Mouse (Mus musculus): Measurements from ENCODE around the gene Ctnnbip1. TPM values are rescaled to one million over a fixed set of nuclear protein-coding genes. Genes with fewer than 3 reads are reported as not detected.
A peak's percentile ranks its signal among the peaks of the same experiment; 100 is the strongest.

Ctnnbip1 gene
- polyA plus RNA-seq, 1 experiment from 2014 or later, result 95.3 TPM

- H3K27ac ChIP-seq (replicated peaks; ENCODE audit: low read depth, low read length), result peak overlapping the region; percentile 69
- ATAC-seq (ENCODE audit: low FRiP score, low TSS enrichment) (no peak), DNase-seq (peak; percentile 46)
- H3K36me3 ChIP-seq (ENCODE audit: control insufficient read depth, insufficient read depth, low read length), result no peaks in the 10 kb centered on the region
- 6% methylated on average over 4 of the region's 4 CpGs for WGBS
- H3K9ac ChIP-seq (replicated peaks; ENCODE audit: low read length), result peak overlapping the region; percentile 1; the same call in 1 of the 2 replicates
- H3K27me3 ChIP-seq (ENCODE audit: control insufficient read depth, insufficient read depth, low read length), result no peaks in the 10 kb centered on the region
- H3K9me3 ChIP-seq (ENCODE audit: control insufficient read depth, low read length), result no peaks in the 10 kb centered on the region
- no peak overlapping the region for H3K4me3 ChIP-seq (replicated peaks; ENCODE audit: low read depth, low read length)
- peaks cover 20% of the 10 kb centered on the region for H3K4me1 ChIP-seq (ENCODE audit: control insufficient read depth, insufficient read depth, low read length)
- no peak overlapping the region for H3K4me2 ChIP-seq (ENCODE audit: low read length)
These were observed 59.0 kb downstream of the Ctnnbip1 start for GRCm38 (mm10) chr4:149576993-149577548.

GRCm38 (mm10) chr4:149578085-149578681 lies 60.1 kb downstream of the Ctnnbip1 start:
- Histone ChIP-seq H3K4me2 (ENCODE audit: low read length) (no peak overlapping the region), H3K27ac (replicated peaks; ENCODE audit: low read depth, low read length) (0 out of 2 replicates have a peak overlapping the region, but pooled peaks have one; percentile 15), H3K9me3 (ENCODE audit: control insufficient read depth, low read length) (no peaks in the 10 kb centered on the region), H3K4me3 (replicated peaks; ENCODE audit: low read depth, low read length) (no peak overlapping the region), H3K9ac (replicated peaks; ENCODE audit: low read length) (no peak overlapping the region), H3K27me3 (ENCODE audit: control insufficient read depth, insufficient read depth, low read length) (no peaks in the 10 kb centered on the region), H3K4me1 (ENCODE audit: control insufficient read depth, insufficient read depth, low read length) (peaks cover 20% of the 10 kb centered on the region), H3K36me3 (ENCODE audit: control insufficient read depth, insufficient read depth, low read length) (no peaks in the 10 kb centered on the region)
- no peak for ATAC-seq (ENCODE audit: low FRiP score, low TSS enrichment)
- WGBS, result 69% methylated on average over 13 of the region's 13 CpGs
- peak; percentile 21 for DNase-seq

- H3K27ac ChIP-seq (replicated peaks; ENCODE audit: low read depth, low read length), result 0 out of 2 replicates have a peak overlapping the region, but pooled peaks have one; percentile 15
- no peak for ATAC-seq (ENCODE audit: low FRiP score, low TSS enrichment)
These were observed 60.8 kb downstream of the Ctnnbip1 start for GRCm38 (mm10) chr4:149578831-149579230.

GRCm38 (mm10) chr4:149585236-149585635 lies 67.2 kb downstream of the Ctnnbip1 start:
- no peak overlapping the region for H3K9ac ChIP-seq (replicated peaks; ENCODE audit: low read length)
- no peaks in the 10 kb centered on the region for H3K9me3 ChIP-seq (ENCODE audit: control insufficient read depth, low read length)
- WGBS, result 89% methylated on average over 8 of the region's 8 CpGs
- peak overlapping the region; percentile 99 for H3K4me2 ChIP-seq (ENCODE audit: low read length)
- 0 out of 2 replicates have a peak, but pooled peaks cover 8% of the 10 kb centered on the region for H3K27me3 ChIP-seq (ENCODE audit: control insufficient read depth, insufficient read depth, low read length)
- H3K4me3 ChIP-seq (replicated peaks; ENCODE audit: low read depth, low read length), result 0 out of 2 replicates have a peak overlapping the region, but pooled peaks have one; percentile 82
- ATAC-seq (ENCODE audit: low FRiP score, low TSS enrichment) (no peak), DNase-seq (no peak)
- peaks cover 19% of the 10 kb centered on the region for H3K4me1 ChIP-seq (ENCODE audit: control insufficient read depth, insufficient read depth, low read length)
- no peaks in the 10 kb centered on the region for H3K36me3 ChIP-seq (ENCODE audit: control insufficient read depth, insufficient read depth, low read length)
- no peak overlapping the region for H3K27ac ChIP-seq (replicated peaks; ENCODE audit: low read depth, low read length)

More at GRCm38 (mm10) chr4:149578831-149579230, 60.8 kb downstream of the Ctnnbip1 start:
- Histone ChIP-seq H3K4me2 (ENCODE audit: low read length) (no peak overlapping the region), H3K9me3 (ENCODE audit: control insufficient read depth, low read length) (no peaks in the 10 kb centered on the region), H3K9ac (replicated peaks; ENCODE audit: low read length) (no peak overlapping the region), H3K36me3 (ENCODE audit: control insufficient read depth, insufficient read depth, low read length) (no peaks in the 10 kb centered on the region), H3K27me3 (ENCODE audit: control insufficient read depth, insufficient read depth, low read length) (no peaks in the 10 kb centered on the region), H3K4me1 (ENCODE audit: control insufficient read depth, insufficient read depth, low read length) (peaks cover 20% of the 10 kb centered on the region), H3K4me3 (replicated peaks; ENCODE audit: low read depth, low read length) (no peak overlapping the region)
- peak; percentile 55 for DNase-seq
- 18% methylated on average over 7 of the region's 7 CpGs for WGBS

GRCm38 (mm10) chr4:149586044-149586782 lies 68.2 kb downstream of the Ctnnbip1 start, which contains the start of gene Clstn1:
TSS of gene Clstn1 (plus strand) at chr4:149586468.
- 0 out of 2 replicates have a peak, but pooled peaks cover 8% of the 10 kb centered on the region for H3K27me3 ChIP-seq (ENCODE audit: control insufficient read depth, insufficient read depth, low read length)
- DNase-seq (peak; percentile 94), ATAC-seq (ENCODE audit: low FRiP score, low TSS enrichment) (peak; percentile 85)
- peak within 1 kb of the TSS; percentile 82 for H3K4me3 ChIP-seq (replicated peaks; ENCODE audit: low read depth, low read length)
- peak within 1 kb of the TSS; percentile 91 for H3K9ac ChIP-seq (replicated peaks; ENCODE audit: low read length)
- peak within 1 kb of the TSS; percentile 86 for H3K27ac ChIP-seq (replicated peaks; ENCODE audit: low read depth, low read length)
- H3K4me1 ChIP-seq (ENCODE audit: control insufficient read depth, insufficient read depth, low read length), result peaks cover 19% of the 10 kb centered on the region
- H3K9me3 ChIP-seq (ENCODE audit: control insufficient read depth, low read length), result no peaks in the 10 kb centered on the region
- no peaks in the 10 kb centered on the region for H3K36me3 ChIP-seq (ENCODE audit: control insufficient read depth, insufficient read depth, low read length)
- WGBS, result under 1% methylated on average over 69 of the region's 103 CpGs
- H3K4me2 ChIP-seq (ENCODE audit: low read length), result peak within 1 kb of the TSS; percentile 99

- Histone ChIP-seq H3K36me3 (ENCODE audit: control insufficient read depth, insufficient read depth, low read length) (no peaks in the 10 kb centered on the region), H3K27me3 (ENCODE audit: control insufficient read depth, insufficient read depth, low read length) (0 out of 2 replicates have a peak, but pooled peaks cover 8% of the 10 kb centered on the region), H3K9me3 (ENCODE audit: control insufficient read depth, low read length) (no peaks in the 10 kb centered on the region), H3K4me1 (ENCODE audit: control insufficient read depth, insufficient read depth, low read length) (peaks cover 19% of the 10 kb centered on the region), H3K4me3 (replicated peaks; ENCODE audit: low read depth, low read length) (peak overlapping the region; percentile 82), H3K27ac (replicated peaks; ENCODE audit: low read depth, low read length) (peak overlapping the region; percentile 86), H3K9ac (replicated peaks; ENCODE audit: low read length) (peak overlapping the region; percentile 91), H3K4me2 (ENCODE audit: low read length) (peak overlapping the region; percentile 99)
- WGBS, result under 1% methylated on average over 72 of the region's 72 CpGs
- DNase-seq (peak; percentile 65), ATAC-seq (ENCODE audit: low FRiP score, low TSS enrichment) (peak; percentile 67)
These were observed 69.0 kb downstream of the Ctnnbip1 start for GRCm38 (mm10) chr4:149586783-149587595.

- 1% methylated on average over 24 of the region's 24 CpGs for WGBS
- H3K36me3 ChIP-seq (ENCODE audit: control insufficient read depth, insufficient read depth, low read length), result no peaks in the 10 kb centered on the region
- H3K9me3 ChIP-seq (ENCODE audit: control insufficient read depth, low read length), result no peaks in the 10 kb centered on the region
- peak overlapping the region; percentile 82 for H3K4me3 ChIP-seq (replicated peaks; ENCODE audit: low read depth, low read length)
- H3K9ac ChIP-seq (replicated peaks; ENCODE audit: low read length), result peak overlapping the region; percentile 91
- peak overlapping the region; percentile 86; the same call in 1 of the 2 replicates for H3K27ac ChIP-seq (replicated peaks; ENCODE audit: low read depth, low read length)
- 0 out of 2 replicates have a peak, but pooled peaks cover 8% of the 10 kb centered on the region for H3K27me3 ChIP-seq (ENCODE audit: control insufficient read depth, insufficient read depth, low read length)
- peak overlapping the region; percentile 99 for H3K4me2 ChIP-seq (ENCODE audit: low read length)
- peak; percentile 54 for DNase-seq
- ATAC-seq (ENCODE audit: low FRiP score, low TSS enrichment), result peak; percentile 53; the same call in 1 of the 2 replicates
- H3K4me1 ChIP-seq (ENCODE audit: control insufficient read depth, insufficient read depth, low read length), result peaks cover 19% of the 10 kb centered on the region
These were observed 69.6 kb downstream of the Ctnnbip1 start for GRCm38 (mm10) chr4:149587596-149588168.
